Mouse (Mus musculus): ENCODE results near the gene Phkg1. TPM values are rescaled to one million over a fixed set of nuclear protein-coding genes. Genes with fewer than 3 reads are reported as not detected.

The Phkg1 gene
- total RNA-seq, 2 experiments from 2014 or later: 3.2 to 8.0 TPM

- no peak for DNase-seq
Measured at GRCm38 (mm10) chr5:129844848-129845247, 53.5 kb downstream of the Phkg1 start.

Other genes starting within 250 kb of the Phkg1 start
- 1 to 10 TPM; 3.2 to 4.4 TPM for gene Zfp11, start 228.4 kb downstream of the Phkg1 start, total RNA-seq (2021)
- gene Sept14, start 190.0 kb downstream of the Phkg1 start, total RNA-seq (2021): not detected
- gene Mrps17, start 183.1 kb downstream of the Phkg1 start, total RNA-seq (2021): 100 to 1,000 TPM in 1 of 2 experiments, 10 to 100 TPM in 1; 94.3 to 101 TPM
- 100 to 1,000 TPM; 125 to 184 TPM for gene Nipsnap2, start 173.5 kb downstream of the Phkg1 start, total RNA-seq (2021)
- gene Psph, start 111.1 kb downstream of the Phkg1 start, total RNA-seq (2021): 10 to 100 TPM; 25.2 to 28.4 TPM
- 10 to 100 TPM; 40.9 to 42.5 TPM for gene Sumf2, start 51.6 kb downstream of the Phkg1 start, total RNA-seq (2021)
- 1,000 to 10,000 TPM in 1 of 2 experiments, 100 to 1,000 TPM in 1; 975 to 1,063 TPM for gene Chchd2, start 11.1 kb downstream of the Phkg1 start, total RNA-seq (2021)
- 1 to 10 TPM; 2.8 to 3.6 TPM for gene Zbed5, start 2.8 kb downstream of the Phkg1 start, total RNA-seq (2021)
- gene Nupr1l, start 10.0 kb upstream of the Phkg1 start, total RNA-seq (2021): 1 to 10 TPM; 4.0 to 5.8 TPM
- gene Vkorc1l1, start 43.4 kb upstream of the Phkg1 start, total RNA-seq (2021): 10 to 100 TPM; 29.5 to 30.4 TPM
- 10 to 100 TPM; 41.0 to 44.6 TPM for gene Gusb, start 104.5 kb upstream of the Phkg1 start, total RNA-seq (2021)
- gene Asl, start 130.7 kb upstream of the Phkg1 start, total RNA-seq (2021): 100 to 1,000 TPM; 120 to 174 TPM
- gene Crcp, start 130.7 kb upstream of the Phkg1 start, total RNA-seq (2021): 10 to 100 TPM; 27.7 to 34.4 TPM
- gene Tpst1, start 174.8 kb upstream of the Phkg1 start, total RNA-seq (2021): 10 to 100 TPM; 35.1 to 40.0 TPM
- gene Kctd7, start 246.3 kb upstream of the Phkg1 start, total RNA-seq (2021): 1 to 10 TPM; 5.3 to 8.5 TPM

All from adrenal gland, postnatal 10 days (tissue).